Mouse (Mus musculus) thymus, adult 2 months (tissue): ENCODE data around the gene Nr1h4.

ENCODE experiments used
- CTCF ChIP-seq: fragments of 200-500 bp; IDR thresholded peaks from 2 replicates; pipeline ENCODE4 v1.5.1; 2012; ENCODE audit warnings: mild to moderate bottlenecking, control low read depth, low read length, moderate library complexity, borderline replicate concordance; ENCODE audit not compliant: control insufficient read depth, poor library complexity, insufficient read depth; ENCODE audit errors: extremely low read depth
- POLR2A ChIP-seq: fragments of 200-500 bp; IDR thresholded peaks from 2 replicates; pipeline ENCODE4 v1.6.1; 2012; ENCODE audit warnings: mild to moderate bottlenecking, low read length, control low read depth, moderate library complexity; ENCODE audit not compliant: control insufficient read depth, poor library complexity, insufficient read depth; ENCODE audit errors: extremely low read depth

- TF ChIP-seq POLR2A = no peak
- no peak for TF ChIP-seq CTCF
These were observed 15.0 kb downstream of the Nr1h4 start for GRCm38 (mm10) chr10:89518365-89518764.
